Mouse (Mus musculus): ENCODE results near the gene Pla2g1b.
"Not testable (repeated sequence)": the region's sequence is repeated elsewhere in the genome, so short reads cannot be mapped to it uniquely, and the experiment has no call there.

The Pla2g1b gene

GRCm38 (mm10) chr5:115465642-115466420 lies at the start of gene Pla2g1b:
Gene Pla2g1b, plus strand, starts transcription at chr5:115466262.
- DNase-seq: no peak

DNA sequence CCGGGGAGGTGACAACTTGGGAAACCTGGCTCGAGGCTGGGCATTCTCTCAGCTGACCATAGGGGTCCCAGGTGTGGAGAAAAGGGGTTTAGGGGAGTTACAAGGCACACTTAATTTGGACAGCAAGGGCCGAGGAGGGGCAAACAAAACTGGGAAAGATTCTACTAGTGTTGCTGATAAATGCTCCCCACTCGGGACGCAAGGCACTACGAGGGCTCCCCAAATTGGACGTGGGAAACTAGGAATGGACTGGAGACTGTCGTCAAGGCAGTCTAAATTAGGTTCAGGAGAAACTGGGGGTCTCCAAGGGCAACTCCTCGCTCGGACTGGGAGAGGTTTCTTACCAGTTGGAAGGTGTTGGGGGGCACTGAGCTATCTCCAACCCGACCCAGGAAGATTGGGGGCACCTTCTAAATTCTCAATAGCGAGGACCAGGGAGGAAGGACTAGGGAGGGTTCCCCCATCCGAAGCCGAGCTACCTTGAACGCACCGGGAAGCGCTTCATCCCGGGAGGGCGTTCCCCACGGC lies 37.2 kb upstream of the Pla2g1b start:
- DNase-seq: no peak

GRCm38 (mm10) chr5:115429359-115430186 lies 36.5 kb upstream of the Pla2g1b start, which contains the start of gene Msi1:
Gene Msi1, plus strand, starts transcription at chr5:115429599.
- DNase-seq: no peak

DNA sequence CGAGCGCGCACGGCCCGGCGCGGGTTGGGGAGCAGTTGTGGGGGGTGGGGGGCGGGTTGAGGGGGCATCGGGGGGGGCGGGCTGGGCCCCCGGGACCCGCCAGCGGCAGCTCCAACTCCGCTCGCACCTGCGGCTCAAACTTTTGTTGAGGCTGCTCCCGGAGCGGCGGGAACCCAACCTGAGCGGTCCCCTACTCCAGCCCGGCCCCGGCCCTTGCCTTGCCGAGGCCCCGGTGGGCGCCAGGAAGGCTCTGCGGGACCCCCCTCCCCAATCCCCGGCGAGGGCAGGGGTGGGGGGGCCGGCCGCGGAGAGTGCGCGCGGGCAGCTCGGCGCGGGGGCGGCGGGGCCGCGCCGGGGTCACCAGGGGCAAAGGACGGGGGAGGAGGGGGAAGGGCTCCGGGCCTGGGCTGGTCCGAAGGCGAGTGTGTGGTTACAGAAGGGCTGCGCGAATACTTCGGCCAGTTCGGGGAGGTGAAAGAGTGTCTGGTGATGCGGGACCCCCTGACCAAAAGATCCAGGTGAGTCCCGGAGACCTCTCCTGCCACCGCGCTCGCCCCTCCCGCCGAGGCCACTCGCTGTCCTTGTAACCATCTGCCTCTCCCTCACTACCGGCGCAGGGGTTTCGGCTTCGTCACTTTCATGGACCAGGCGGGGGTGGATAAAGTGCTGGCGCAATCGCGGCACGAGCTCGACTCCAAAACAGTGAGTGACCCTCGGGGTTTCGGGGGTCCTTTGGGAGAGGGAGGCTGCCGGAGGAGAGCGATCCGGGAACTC lies 35.7 kb upstream of the Pla2g1b start:
- no peak for DNase-seq

DNA sequence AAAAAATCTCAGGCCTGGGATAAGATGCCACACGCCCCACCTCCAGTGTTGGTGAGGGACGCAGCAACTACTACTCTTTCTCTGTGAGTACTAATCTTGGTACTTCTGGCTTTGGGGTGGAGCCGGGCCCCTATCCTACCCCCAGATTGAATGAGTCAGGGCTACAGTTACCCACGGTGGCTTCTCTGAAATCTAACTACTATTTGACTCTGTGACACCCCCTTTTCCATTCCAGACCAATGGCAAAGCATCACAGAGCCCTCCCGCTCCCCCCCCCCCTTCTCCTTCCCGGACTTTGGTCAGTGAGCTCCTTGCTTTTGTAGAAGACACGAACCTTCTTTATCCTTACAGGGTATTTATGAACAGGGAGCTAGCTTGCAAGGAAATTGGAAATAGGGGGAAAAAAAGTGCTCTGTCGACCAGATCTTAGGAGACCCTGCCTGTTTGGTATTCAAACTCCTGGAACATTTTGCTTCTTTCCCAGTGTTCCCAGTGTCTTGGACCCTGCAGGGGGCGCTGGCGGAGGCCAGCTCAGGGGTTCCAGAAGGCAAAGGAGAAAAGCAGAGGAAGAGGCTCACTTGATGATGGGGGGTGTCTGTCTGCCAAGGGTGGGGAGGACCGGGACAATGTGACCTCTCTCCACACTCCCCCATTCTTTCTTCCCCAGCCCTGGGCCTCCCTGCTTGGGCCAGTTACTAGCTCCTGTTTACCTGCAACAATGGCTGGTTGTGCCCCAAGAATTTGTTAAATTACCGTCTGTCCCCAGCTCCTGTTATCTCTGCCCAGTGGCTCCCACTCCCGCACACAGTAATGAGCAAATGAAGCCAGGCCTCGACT lies 34.8 kb upstream of the Pla2g1b start:
- DNase-seq: no peak

DNA sequence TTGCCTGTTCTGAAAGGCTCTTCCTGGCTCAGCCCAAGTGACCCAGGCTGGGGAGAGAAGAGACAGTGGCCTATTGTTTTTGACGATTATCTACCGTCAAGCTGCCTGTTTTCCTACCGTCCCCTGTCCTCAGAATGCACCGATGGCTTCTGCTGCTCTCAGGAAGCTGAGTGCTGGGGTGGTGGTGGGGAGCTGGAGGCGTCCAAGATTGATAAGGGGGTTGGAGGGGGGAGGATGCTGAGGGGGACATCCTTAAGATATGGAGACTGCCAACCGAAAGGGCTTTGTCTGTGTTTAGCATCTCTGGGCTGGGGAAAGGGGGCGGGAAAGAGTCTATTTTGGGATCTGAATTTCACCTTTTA lies 34.2 kb upstream of the Pla2g1b start:
- DNase-seq: no peak

DNA sequence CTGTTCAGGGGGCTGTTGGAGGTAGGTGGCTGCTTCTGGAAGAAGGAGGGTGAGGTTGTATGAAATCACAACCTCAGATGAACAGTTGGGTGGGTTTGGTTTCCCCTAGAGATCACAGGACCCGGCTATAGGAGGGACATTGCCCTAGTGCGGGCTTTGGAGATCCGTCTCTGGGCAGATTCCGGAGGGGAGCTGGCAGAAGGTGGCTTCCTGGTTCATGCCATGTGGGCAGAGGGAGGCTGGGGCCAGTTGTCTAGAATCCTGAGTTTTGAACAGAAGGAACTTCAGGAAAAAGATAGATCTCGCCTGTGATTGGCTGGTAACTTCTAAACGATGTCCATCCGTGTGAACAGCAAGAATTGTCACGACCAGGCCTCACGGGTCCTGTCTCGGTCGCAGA lies 33.7 kb upstream of the Pla2g1b start:
- no peak for DNase-seq

DNA sequence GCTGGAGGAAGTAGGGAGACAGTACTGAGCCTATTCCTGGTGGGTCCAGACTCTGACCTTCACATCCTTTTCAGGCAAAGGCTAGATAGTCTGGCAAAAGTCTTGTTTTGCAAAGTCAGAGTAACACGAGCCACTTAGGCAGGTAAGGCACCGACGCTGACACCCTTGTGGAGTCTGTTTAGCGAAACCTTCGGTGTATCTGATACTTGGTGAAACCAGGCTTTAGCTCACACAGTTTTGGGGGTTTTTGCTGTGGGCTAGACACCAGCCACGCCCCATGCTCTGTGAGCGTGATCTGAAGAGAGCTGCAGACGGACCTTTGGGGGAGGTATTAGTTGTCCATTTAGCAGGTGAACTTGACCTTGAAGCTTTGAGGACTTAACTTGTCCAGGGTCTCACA lies 32.9 kb upstream of the Pla2g1b start:
- DNase-seq: no peak

DNA sequence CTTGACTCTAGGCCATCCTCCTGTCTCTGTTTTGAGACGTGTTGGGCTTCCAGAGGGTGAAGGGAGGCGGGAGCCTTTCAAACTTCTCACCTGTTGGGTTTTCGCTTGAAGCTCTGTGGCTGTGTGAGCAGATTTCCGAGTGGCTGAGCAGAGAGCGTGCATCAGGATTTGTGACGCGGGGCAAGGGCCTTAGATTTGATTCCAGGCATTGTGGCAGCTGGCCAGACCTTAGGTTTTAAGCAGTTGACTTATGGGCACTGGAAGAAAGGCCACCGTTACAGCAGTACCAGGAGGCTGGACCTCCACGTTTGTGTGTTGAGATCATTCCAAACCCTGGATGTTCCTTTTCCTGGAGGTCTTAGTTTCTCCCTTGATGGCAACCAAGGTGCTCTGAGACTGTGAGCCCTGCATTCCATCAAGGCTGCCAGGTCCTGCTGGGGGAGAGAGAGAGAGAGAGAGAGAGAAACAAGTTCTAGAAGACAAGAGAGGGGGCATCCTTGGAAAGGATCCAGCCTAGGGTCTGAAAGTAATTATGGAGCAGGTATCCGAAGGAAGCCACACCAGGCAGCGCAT lies 31.7 kb upstream of the Pla2g1b start:
- no peak for DNase-seq

DNA sequence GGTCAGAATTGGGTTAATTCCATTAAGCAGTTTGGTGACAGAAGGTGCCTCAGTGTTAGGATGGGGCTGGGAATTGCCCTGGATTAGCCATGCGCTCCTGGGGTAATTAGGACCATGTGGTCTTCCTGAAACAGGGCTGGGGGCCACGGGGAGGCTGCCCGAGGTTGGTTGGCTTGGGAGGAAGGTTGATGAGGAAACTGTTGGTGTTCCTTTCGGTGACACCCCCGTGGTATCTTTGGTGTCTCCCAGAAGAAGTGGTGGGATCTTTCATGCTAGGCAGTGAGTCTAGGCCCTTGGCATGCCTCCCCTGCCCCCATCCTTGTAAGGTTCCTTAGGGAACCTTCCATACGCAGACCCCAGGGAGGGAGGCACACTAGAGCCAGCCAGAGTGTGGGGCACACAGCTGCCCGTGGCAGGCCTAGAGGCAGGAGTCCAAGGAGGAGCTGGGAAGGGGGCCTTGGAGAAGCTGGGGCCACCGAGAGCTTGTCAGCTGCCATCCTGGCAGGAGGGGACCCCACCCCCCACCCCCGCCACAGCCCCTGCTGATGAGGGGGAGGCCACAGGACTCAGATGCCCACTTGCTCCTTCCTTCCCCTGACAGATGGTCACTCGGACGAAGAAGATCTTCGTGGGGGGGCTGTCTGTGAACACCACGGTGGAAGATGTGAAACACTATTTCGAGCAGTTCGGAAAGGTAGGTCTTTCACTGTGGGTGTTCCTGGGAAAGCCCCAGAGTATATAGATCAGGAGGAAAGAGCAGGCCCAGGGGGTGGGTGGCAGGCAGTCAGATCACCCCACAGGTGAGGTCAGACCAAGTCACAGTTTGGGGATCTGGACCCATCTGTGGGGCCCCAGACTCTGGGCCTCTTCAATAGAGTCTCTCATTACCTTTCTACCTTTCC lies 31.0 kb upstream of the Pla2g1b start:
- no peak for DNase-seq

- DNase-seq: no peak
Measured at GRCm38 (mm10) chr5:115435755-115436379, 30.2 kb upstream of the Pla2g1b start.

- no peak for DNase-seq
Measured at GRCm38 (mm10) chr5:115436421-115437124, 29.5 kb upstream of the Pla2g1b start.

DNA sequence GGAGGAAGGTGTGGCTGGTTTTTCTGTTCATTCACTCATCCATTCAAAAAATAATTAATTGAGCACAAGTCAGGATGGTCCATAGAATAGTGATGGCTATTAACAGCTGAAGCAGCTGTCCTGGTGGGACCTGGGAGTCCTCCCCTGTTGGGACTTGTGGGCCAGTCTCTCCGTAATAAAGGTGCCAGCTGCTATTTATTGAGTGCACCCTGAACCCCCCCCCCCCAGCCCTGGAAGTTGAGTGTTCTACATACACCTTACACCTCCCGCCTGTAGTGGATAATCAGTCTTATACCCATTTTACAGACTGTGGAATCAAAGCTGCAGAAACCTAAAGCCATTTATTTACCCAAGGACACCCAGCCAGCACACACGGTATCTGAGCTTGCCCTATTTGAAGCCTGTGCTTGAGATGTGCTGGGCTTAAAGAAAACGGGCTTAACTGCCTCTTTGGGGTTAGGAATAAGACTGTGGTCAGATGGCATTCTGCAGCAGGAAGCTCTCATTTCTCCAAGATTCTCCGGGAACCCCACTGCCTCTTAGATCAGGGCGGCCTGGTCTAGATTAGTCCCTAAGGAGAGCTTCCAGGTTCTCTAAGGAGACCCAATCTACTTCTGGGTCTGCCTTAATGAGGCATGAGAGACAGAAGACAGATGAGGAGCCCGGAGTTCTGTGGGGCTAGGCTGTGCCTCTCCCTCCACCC lies 28.7 kb upstream of the Pla2g1b start:
- no peak for DNase-seq

GRCm38 (mm10) chr5:115437945-115438315 lies 28.1 kb upstream of the Pla2g1b start:
- DNase-seq: no peak

GRCm38 (mm10) chr5:115438667-115439066 lies 27.4 kb upstream of the Pla2g1b start:
- DNase-seq: no peak

DNA sequence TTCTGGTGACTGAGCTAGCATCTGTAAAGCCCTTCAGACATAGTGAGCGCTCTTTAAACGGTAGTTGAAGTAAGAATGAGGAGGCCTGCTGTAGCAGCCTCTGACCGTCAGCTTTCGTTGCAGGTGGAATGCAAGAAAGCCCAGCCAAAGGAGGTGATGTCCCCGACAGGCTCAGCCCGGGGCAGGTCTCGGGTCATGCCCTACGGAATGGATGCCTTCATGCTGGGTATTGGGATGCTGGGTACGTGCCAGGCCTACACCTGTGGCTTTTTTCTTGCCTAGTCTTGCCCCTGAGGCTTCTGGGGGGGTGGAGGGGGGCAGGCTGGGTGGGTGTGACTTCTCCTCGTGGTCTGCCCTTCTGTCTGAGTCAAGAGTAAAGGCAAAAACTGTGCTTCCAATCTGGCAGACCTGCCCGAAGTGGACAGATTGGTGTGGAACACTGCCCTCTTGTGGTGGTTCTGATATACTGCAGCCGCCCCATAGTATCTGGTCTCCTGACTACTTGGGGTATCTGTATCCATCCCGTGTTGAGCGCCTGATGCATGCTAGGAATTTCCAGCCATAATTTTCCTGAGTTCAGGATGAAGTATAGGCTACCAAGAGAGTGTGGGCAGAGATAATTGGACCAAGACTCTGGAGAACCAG lies 24.7 kb upstream of the Pla2g1b start:
- DNase-seq: peak; percentile 76

GRCm38 (mm10) chr5:115442663-115443062 lies 23.4 kb upstream of the Pla2g1b start:
- not testable (repeated sequence) for DNase-seq

DNA sequence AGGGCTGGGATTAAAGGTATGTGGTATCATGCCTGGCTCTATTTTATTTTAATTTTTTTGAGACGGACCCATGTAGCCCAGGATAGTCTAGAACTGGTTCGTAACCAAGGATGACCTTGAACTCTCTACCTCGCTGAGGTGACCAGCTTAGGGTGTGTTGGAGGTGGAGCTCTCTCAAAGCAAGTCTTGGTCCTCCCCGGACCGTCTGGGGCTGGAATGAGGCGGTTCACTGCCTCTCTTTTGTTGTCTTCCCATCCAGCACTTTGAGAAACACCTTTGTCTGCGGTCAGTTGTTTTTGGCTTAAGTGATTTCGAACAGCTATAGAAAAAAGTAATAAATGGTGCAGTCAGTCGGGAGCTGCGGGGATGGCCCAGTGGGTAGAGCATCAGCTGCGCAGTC lies 21.9 kb upstream of the Pla2g1b start:
- DNase-seq: no peak
